Mouse (Mus musculus): ENCODE results near the gene Vps54. TPM values are rescaled to one million over a fixed set of nuclear protein-coding genes. Genes with fewer than 3 reads are reported as not detected.

Vps54 gene
- polyA plus RNA-seq, 1 experiment from 2014 or later = 15.0 TPM

DNA sequence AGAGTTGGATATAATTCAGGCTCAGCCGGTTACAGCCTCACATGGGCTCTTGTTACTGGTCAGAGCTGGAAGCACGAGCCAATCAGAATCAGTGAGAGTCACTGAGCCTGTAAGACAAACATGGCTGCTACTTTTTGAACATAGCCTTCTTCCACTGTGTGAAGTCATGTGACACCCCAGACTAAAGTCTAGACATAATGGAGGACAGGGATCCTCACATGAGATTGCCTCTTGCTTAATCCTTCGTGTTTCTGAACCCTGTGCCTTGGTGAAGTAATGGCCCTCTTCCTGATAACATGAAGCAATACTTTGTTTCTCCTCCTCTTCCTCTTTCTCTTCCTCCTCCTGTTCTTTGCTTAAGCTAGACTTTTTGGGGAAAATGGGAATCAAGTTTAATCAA lies 15.5 kb upstream of the Vps54 start:
- no peak for ATAC-seq (ENCODE audit: insufficient number of reproducible peaks, low FRiP score)
- WGBS = 87% methylated on average over 3 of the region's 3 CpGs
- no peak overlapping the region for H3K9ac ChIP-seq

DNA sequence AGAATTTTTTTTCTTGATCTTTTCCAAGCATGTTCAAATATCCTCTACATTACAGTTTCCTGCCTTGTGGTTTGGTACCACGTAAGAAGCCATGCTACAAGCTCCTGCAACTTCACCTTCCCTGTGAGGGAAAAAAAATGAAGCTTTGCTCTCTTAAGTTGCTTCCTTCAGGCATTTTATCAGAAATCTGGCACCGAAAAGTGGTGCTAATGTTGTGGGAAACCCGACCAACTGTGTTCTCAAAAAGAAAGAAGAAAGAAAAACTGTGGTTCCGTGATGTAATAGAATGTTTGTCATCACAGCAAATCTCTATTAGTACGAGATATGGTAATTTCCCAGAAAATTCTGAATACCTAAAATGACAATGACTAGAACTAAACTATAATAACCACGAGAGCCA lies 15.0 kb upstream of the Vps54 start:
- Histone ChIP-seq H3K36me3 (no peaks in the 10 kb centered on the region), H3K27me3 (replicated peaks) (no peaks in the 10 kb centered on the region), H3K4me2 (no peak overlapping the region), H3K9me3 (replicated peaks) (no peaks in the 10 kb centered on the region), H3K27ac (ENCODE audit: poor library complexity, severe bottlenecking) (no peak overlapping the region), H3K9ac (no peak overlapping the region), H3K4me3 (no peak overlapping the region), H3K4me1 (replicated peaks) (no peaks in the 10 kb centered on the region)
- ATAC-seq (ENCODE audit: insufficient number of reproducible peaks, low FRiP score) = no peak
- WGBS = 75% methylated on average over 6 of the region's 6 CpGs

More for the DNA sequence above, 15.5 kb upstream of the Vps54 start:
- Histone ChIP-seq H3K4me2 (no peak overlapping the region), H3K4me1 (replicated peaks) (no peaks in the 10 kb centered on the region), H3K27ac (ENCODE audit: poor library complexity, severe bottlenecking) (no peak overlapping the region), H3K36me3 (no peaks in the 10 kb centered on the region), H3K27me3 (replicated peaks) (no peaks in the 10 kb centered on the region), H3K9me3 (replicated peaks) (no peaks in the 10 kb centered on the region), H3K4me3 (no peak overlapping the region)

DNA sequence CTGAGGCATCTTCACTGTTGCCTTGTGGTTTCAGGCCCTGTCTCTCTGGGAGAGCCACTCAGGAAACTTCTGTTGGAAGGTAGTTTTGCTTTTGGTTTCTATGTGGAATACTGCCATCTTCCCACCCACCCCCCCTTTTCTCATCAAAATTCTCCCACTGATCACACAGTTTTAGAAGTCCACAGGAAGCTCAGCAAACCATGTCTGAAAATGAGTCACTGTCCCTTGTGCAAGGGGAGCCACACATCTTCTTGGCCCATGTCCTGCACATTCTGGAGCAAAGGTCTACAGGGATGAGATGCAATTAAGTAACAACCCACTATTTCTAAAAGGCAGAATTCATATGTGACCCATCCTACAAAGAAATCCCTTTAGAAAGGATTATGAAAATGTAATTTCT lies 14.6 kb upstream of the Vps54 start:
- no peaks in the 10 kb centered on the region for H3K4me1 ChIP-seq (replicated peaks)
- H3K9ac ChIP-seq = no peak overlapping the region
- H3K27me3 ChIP-seq (replicated peaks) = no peaks in the 10 kb centered on the region
- no peaks in the 10 kb centered on the region for H3K36me3 ChIP-seq
- H3K27ac ChIP-seq (ENCODE audit: poor library complexity, severe bottlenecking) = no peak overlapping the region
- H3K4me3 ChIP-seq = no peak overlapping the region
- no peak overlapping the region for H3K4me2 ChIP-seq
- no peak for ATAC-seq (ENCODE audit: insufficient number of reproducible peaks, low FRiP score)
- no peaks in the 10 kb centered on the region for H3K9me3 ChIP-seq (replicated peaks)

DNA sequence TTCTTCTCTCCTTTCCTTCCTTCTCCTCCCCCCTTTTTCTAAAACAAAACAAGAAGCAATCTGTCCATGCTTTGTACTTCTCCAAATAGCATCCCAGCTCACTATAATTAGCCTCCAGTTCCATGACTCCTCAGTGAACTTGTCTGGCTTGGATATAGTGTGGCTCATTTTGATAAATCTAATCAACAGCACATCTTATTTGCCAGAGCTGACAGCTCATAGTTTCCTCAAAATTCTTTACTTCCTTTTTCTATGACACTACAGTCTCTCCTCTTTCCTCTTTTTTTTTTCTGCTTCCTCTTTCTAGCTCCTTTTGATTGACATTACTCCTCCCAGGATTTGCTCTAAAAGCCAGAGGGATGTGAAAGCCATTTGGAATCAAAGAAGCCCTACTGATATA lies 14.1 kb upstream of the Vps54 start:
- H3K4me1 ChIP-seq (replicated peaks) = no peaks in the 10 kb centered on the region
- H3K9me3 ChIP-seq (replicated peaks) = no peaks in the 10 kb centered on the region
- no peak overlapping the region for H3K27ac ChIP-seq (ENCODE audit: poor library complexity, severe bottlenecking)
- H3K27me3 ChIP-seq (replicated peaks) = no peaks in the 10 kb centered on the region
- ATAC-seq (ENCODE audit: insufficient number of reproducible peaks, low FRiP score) = no peak
- no peak overlapping the region for H3K4me3 ChIP-seq
- no peaks in the 10 kb centered on the region for H3K36me3 ChIP-seq
- H3K9ac ChIP-seq = no peak overlapping the region
- no peak overlapping the region for H3K4me2 ChIP-seq

DNA sequence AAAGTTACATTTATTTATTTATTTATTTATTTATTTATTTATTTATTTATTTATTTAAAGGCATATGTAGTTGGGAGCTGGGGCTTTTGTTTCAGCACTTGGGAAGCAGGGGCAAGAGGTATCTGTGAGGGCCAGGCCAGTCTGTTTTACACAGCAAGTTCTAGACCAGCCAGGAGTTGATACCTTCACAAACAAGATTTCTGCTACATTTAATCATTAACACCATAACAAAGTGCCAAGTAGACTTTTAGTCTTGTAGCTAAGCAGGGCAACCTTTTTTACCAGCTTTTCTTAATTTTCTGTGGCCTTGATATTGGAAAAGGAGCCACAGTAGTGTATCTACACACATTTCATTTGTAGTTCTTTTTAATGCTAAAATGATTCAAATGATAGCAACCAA lies 3.7 kb upstream of the Vps54 start:
- Histone ChIP-seq H3K4me3 (no peak overlapping the region), H3K4me1 (replicated peaks) (no peaks in the 10 kb centered on the region), H3K36me3 (no peaks in the 10 kb centered on the region), H3K9ac (no peak overlapping the region), H3K4me2 (no peak overlapping the region), H3K9me3 (replicated peaks) (no peaks in the 10 kb centered on the region), H3K27me3 (replicated peaks) (no peaks in the 10 kb centered on the region), H3K27ac (ENCODE audit: poor library complexity, severe bottlenecking) (no peak overlapping the region)
- no peak for ATAC-seq (ENCODE audit: insufficient number of reproducible peaks, low FRiP score)

DNA sequence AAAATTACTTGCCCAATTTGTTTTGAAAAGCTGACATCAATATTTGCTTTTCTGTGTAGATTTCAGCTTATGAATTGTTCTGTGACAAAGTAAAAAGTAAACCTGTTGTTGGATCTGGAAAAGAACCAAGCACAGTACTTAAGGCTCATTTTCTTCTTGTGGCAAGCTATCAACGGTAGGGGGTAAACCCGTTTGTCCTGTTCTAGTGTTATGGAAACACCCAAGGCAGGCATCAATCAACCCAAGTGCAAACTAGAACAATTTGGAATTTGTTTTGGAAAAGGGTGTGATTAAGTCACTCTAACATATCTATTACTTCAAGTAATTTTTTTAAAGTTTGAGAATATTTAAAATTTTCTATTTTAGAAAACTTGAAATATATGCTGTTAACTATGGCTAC lies 3.3 kb upstream of the Vps54 start:
- WGBS = 71% methylated on average over 2 of the region's 2 CpGs
- Histone ChIP-seq H3K27me3 (replicated peaks) (no peaks in the 10 kb centered on the region), H3K9ac (no peak overlapping the region), H3K4me1 (replicated peaks) (0 out of 2 replicates have a peak, but pooled peaks cover 1% of the 10 kb centered on the region), H3K36me3 (no peaks in the 10 kb centered on the region), H3K27ac (ENCODE audit: poor library complexity, severe bottlenecking) (no peak overlapping the region), H3K4me3 (no peak overlapping the region), H3K4me2 (no peak overlapping the region), H3K9me3 (replicated peaks) (no peaks in the 10 kb centered on the region)
- ATAC-seq (ENCODE audit: insufficient number of reproducible peaks, low FRiP score) = no peak

DNA sequence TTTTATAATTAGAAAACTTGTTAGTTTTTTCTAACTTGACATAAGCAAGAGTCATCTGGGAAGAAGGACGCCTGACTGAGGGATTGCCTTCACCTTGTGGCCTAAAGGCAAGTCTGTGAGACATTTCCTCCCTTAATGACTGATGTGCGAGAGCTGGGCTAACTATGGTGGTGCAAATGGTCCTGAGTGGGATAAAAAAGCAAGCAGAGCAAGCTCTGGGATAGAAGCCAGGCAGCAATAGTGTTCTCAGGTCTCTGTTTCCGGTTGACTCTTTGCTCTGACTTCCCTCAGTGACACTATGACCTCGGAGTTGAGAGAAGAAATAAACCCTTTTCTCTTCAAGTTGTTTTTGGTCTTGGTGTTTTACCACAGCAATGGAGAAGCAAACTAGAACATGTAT lies 2.1 kb upstream of the Vps54 start:
- ATAC-seq (ENCODE audit: insufficient number of reproducible peaks, low FRiP score) = no peak
- Histone ChIP-seq H3K27ac (ENCODE audit: poor library complexity, severe bottlenecking) (no peak overlapping the region), H3K4me2 (no peak overlapping the region), H3K9ac (no peak overlapping the region), H3K36me3 (no peaks in the 10 kb centered on the region), H3K4me3 (no peak overlapping the region), H3K27me3 (replicated peaks) (no peaks in the 10 kb centered on the region), H3K9me3 (replicated peaks) (no peaks in the 10 kb centered on the region), H3K4me1 (replicated peaks) (peaks cover 6% of the 10 kb centered on the region)
- 80% methylated on average over 4 of the region's 4 CpGs for WGBS

DNA sequence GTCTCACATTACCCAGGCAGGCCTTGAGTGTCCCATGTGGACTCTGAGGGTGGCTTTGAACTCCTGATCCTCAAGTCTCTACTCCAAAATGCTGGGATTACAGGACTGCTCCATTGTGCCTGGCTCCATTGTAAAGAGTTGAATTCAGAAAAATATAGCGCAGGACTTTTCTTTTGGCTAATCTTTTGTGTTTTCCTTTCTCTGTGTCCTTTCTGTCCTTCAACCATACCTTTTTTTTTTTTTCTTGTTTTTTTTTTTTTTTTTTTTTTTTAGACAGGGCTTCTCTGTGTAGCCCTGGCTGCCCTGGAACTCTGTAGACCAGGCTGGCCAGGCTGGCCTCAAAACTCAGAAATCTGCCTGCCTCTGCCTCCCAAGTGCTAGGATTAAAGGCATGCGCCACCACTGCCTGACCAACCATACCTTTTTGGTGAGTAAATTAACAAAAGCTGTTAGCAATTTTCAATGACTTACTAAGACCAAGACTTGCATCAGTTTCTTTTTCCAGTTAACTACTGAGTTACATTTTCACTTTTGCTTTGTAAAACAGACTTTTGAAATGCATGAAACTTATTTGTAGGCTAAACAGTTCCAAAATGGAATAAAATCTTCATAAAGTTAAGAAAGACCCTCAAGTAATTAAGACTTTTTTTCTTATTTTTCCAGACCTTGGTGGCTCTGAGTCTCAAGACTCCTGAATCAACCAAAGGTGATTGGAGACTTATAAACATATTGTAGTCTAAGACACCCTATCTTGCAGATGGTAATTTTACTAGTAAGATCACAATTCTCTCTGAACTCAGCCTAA lies 1.4 kb upstream of the Vps54 start:
- no peak overlapping the region for H3K4me2 ChIP-seq
- no peak for ATAC-seq (ENCODE audit: insufficient number of reproducible peaks, low FRiP score)
- peak overlapping the region; percentile 82; the same call in 1 of the 2 replicates for H3K4me3 ChIP-seq
- H3K9me3 ChIP-seq (replicated peaks) = no peaks in the 10 kb centered on the region
- peak overlapping the region; percentile 95; the same call in 1 of the 2 replicates for H3K27ac ChIP-seq (ENCODE audit: poor library complexity, severe bottlenecking)
- H3K27me3 ChIP-seq (replicated peaks) = no peaks in the 10 kb centered on the region
- 94% methylated on average over 2 of the region's 2 CpGs for WGBS
- H3K4me1 ChIP-seq (replicated peaks) = peaks cover 6% of the 10 kb centered on the region
- H3K36me3 ChIP-seq = no peaks in the 10 kb centered on the region
- no peak overlapping the region for H3K9ac ChIP-seq

DNA sequence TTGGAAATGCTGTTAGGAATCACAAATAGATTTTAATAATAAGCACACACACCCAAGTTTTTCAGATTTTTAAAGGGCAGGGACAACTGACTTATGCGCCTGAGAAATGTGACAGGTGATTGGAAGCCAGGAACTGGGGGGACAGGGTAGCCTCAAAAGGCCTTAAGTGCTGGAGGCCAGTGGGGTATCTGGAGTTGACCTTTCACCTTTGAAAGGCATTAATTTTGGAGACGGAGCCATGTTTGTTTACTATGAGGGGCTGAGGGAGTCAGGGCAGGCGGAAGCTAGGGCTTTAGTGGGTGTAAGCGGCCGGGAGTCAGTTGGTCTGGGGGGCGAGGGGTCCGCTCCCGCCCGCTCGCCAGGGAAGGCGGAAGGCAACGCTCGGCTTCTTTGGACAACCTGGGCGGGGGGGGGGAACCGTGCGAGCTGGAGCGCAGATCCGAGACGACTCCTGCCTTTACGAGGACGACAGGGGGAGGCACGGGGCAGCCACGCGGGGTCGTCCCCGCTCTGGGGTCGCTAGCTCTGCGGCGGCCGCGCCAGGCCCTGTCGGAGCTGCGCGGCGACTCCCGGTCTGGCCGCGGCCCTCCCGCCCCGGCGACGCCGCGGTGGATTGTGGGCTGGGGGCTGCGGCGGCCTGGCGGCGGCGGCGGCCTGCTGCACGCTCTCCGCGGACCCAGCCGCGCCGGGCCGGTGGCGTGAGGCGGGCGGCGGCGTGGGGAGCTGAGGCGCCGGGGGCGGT lies 631 bp upstream of the Vps54 start:
- peak overlapping the region; percentile 95 for H3K27ac ChIP-seq (ENCODE audit: poor library complexity, severe bottlenecking)
- ATAC-seq (ENCODE audit: insufficient number of reproducible peaks, low FRiP score) = peak; percentile 77
- no peaks in the 10 kb centered on the region for H3K36me3 ChIP-seq
- peak overlapping the region; percentile 97 for H3K9ac ChIP-seq
- no peaks in the 10 kb centered on the region for H3K27me3 ChIP-seq (replicated peaks)
- H3K9me3 ChIP-seq (replicated peaks) = no peaks in the 10 kb centered on the region
- H3K4me3 ChIP-seq = peak overlapping the region; percentile 82
- under 1% methylated on average over 57 of the region's 65 CpGs for WGBS
- peaks cover 6% of the 10 kb centered on the region for H3K4me1 ChIP-seq (replicated peaks)
- peak overlapping the region; percentile 73 for H3K4me2 ChIP-seq

DNA sequence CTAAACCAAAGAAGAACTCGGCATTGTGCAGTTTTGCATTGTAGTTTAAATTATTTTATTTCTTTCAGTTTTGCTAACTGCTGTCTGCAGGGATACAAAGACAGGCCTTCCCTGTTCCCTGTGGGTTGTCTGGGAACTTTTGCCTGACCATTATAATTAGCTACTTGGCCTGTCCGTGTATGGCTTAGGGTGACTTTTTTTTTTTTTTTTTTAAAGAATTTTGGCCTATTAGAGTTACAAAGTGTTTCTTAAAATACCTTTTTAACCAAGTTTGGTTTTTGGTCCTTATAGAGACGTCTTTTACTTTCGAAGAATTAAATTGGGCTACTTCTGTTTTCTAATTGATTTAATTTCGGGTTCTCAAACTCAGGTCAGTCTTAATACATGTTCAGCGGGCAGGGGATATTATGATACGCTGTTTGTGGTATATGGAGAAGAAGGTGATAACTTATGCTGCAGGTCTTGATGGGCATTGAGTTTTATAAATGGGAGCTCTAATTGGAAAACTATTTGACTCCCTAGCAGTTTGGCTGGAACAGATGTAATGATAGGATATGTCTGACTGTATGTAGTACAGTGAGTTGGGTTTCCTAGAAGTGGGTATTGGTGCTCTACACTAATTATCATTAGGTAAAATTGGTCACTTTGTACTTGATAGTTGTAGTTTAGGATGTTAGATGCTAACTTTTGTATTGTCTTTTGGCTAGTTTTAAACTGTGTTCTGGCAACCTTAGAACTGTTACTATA lies 855 bp downstream of the Vps54 start:
- H3K27ac ChIP-seq (ENCODE audit: poor library complexity, severe bottlenecking) = peak overlapping the region; percentile 95
- peak overlapping the region; percentile 97 for H3K9ac ChIP-seq
- WGBS = 25% methylated on average over 7 of the region's 7 CpGs
- peak overlapping the region; percentile 82 for H3K4me3 ChIP-seq
- peaks cover 6% of the 10 kb centered on the region for H3K4me1 ChIP-seq (replicated peaks)
- peak overlapping the region; percentile 73 for H3K4me2 ChIP-seq
- H3K36me3 ChIP-seq = no peaks in the 10 kb centered on the region
- H3K27me3 ChIP-seq (replicated peaks) = no peaks in the 10 kb centered on the region
- H3K9me3 ChIP-seq (replicated peaks) = no peaks in the 10 kb centered on the region
- ATAC-seq (ENCODE audit: insufficient number of reproducible peaks, low FRiP score) = no peak

DNA sequence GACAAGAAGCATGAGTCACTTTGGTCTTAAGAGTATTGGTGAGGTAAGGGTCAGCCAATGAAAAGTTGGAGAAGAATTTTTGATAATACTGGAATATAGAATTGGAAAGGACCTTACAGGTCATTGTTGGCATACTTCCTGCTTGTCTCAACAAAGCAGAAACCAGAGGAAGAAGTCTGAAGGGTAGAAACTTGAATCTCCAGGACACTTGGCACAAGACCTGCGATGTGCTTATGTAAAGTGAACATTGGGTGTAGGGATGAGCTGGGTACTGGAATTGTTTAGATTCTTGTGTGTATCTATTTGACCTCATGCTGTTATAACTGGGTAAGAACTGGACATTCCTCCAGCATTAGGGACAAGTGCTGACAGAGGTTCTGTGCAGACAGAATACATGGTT lies 2.3 kb downstream of the Vps54 start:
- 53% methylated on average over 1 of the region's 1 CpGs for WGBS
- no peak for ATAC-seq (ENCODE audit: insufficient number of reproducible peaks, low FRiP score)
- H3K9ac ChIP-seq = no peak overlapping the region
- no peak overlapping the region for H3K27ac ChIP-seq (ENCODE audit: poor library complexity, severe bottlenecking)
- peaks cover 6% of the 10 kb centered on the region for H3K4me1 ChIP-seq (replicated peaks)
- 0 out of 2 replicates have a peak, but pooled peaks cover 3% of the 10 kb centered on the region for H3K36me3 ChIP-seq
- no peaks in the 10 kb centered on the region for H3K9me3 ChIP-seq (replicated peaks)
- H3K4me3 ChIP-seq = no peak overlapping the region
- H3K27me3 ChIP-seq (replicated peaks) = no peaks in the 10 kb centered on the region
- H3K4me2 ChIP-seq = 0 out of 2 replicates have a peak overlapping the region, but pooled peaks have one; percentile 26
